Mouse (Mus musculus): ENCODE results near the gene Mapre1. TPM values are rescaled to one million over a fixed set of nuclear protein-coding genes. Genes with fewer than 3 reads are reported as not detected.
"Not testable (repeated sequence)": the region's sequence is repeated elsewhere in the genome, so short reads cannot be mapped to it uniquely, and the experiment has no call there.

The Mapre1 gene
- polyA plus RNA-seq (2014; fragmentation: Nextera tagmentation; extraction: Ambion mirVana) = 229 and 254 TPM in 2 replicates

DNA sequence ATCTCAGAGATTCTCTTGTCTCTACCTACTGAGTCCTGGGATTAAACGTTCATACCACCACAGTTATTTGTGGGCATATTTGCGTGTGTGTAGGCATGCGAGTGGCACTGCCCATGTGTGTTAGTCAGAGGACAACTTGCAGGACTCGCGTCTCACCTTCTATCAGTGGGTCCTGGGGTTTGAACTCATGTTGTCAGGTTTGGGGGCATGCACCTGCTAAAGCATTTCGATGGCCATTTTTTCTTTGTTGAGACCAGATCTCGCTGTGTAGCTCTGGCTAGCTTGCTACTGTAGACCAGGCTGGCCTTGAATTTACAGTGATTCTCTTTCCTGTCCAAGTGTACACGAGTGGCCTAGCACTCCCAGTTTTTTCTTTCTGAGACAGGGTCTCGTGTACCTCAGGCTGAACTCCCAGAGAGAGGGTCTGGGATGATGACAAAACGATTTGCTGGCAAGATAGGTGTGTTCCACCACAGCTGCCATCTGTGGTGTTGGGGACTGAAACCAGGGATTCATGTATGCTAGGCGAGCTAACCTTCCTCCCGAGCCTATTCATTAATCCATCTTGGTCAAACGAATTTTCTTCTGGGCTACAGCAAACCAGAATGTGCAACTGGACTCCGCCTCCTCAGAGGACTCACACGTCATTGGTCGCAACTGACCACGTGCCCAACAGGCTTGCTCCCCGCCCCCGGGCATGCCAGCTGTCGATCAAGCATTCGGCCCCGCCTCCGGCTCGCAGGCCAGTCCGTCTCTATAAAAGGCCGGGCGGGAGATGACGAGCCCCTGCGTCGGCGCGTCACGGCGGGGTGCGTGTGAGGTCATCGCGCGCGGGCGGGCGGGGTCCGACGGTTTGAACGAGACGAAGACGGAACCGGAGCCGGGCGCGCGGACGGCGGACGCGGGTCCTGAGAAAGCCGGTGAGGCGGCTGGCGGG lies at the start of gene Mapre1:
Gene Mapre1 (plus strand): TSS at position 775 of the 937 bp plus-strand sequence.
- H3K9ac ChIP-seq (ENCODE audit: low read length) = peak within 1 kb of the TSS; percentile 93
- peak within 1 kb of the TSS; percentile 77 for H3K4me2 ChIP-seq (ENCODE audit: low read length)
- 10% methylated on average over 57 of the region's 58 CpGs for WGBS
- ATAC-seq (replicated peaks; ENCODE audit: low FRiP score, low TSS enrichment, low read depth) (peak; percentile 98), DNase-seq (ENCODE audit: low spot score) (peak; percentile 99)
- H3K27ac ChIP-seq (ENCODE audit: low read depth) = peak within 1 kb of the TSS; percentile 91
- no peaks in the 10 kb centered on the region for H3K27me3 ChIP-seq (replicated peaks; ENCODE audit: control insufficient read depth, insufficient read depth, low read length)
- H3K4me3 ChIP-seq (ENCODE audit: low read depth, low read length) = peak within 1 kb of the TSS; percentile 96
- H3K9me3 ChIP-seq (ENCODE audit: control insufficient read depth, low read length) = no peaks in the 10 kb centered on the region
- peaks cover 3% of the 10 kb centered on the region; the same call in 1 of the 2 replicates for H3K36me3 ChIP-seq (ENCODE audit: control insufficient read depth, insufficient read depth, low read length)
- peaks cover 19% of the 10 kb centered on the region for H3K4me1 ChIP-seq (replicated peaks; ENCODE audit: control insufficient read depth, insufficient read depth, low read length)

DNA sequence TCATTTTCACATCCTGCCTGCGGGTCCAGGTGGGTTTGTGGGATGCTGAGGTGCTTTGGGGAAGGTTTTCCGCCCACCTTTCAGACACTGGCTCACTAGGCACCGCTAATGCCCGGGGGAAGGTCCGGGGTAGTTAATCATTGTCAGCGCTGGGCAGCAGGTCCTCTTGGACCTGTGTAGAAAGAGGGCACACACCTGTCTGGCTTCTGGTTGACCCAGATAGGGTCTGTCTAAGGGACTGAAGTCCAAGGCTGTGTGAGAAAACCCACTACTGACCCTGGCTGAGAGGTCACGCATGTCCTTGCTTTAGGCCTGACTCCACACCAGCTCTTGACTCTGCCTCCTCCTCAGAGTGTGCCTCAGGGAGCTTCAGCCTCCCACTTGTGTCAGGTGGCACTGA lies 47.7 kb upstream of the Mapre1 start:
- not testable (repeated sequence) for H3K4me3 ChIP-seq (ENCODE audit: low read depth, low read length); H3K9ac ChIP-seq (ENCODE audit: low read length); ATAC-seq (replicated peaks; ENCODE audit: low FRiP score, low TSS enrichment, low read depth); H3K27ac ChIP-seq (ENCODE audit: low read depth); H3K9me3 ChIP-seq (ENCODE audit: control insufficient read depth, low read length); DNase-seq (ENCODE audit: low spot score); H3K4me2 ChIP-seq (ENCODE audit: low read length); H3K4me1 ChIP-seq (replicated peaks; ENCODE audit: control insufficient read depth, insufficient read depth, low read length); H3K36me3 ChIP-seq (ENCODE audit: control insufficient read depth, insufficient read depth, low read length); H3K27me3 ChIP-seq (replicated peaks; ENCODE audit: control insufficient read depth, insufficient read depth, low read length)
- WGBS = 69% methylated on average over 5 of the region's 7 CpGs

DNA sequence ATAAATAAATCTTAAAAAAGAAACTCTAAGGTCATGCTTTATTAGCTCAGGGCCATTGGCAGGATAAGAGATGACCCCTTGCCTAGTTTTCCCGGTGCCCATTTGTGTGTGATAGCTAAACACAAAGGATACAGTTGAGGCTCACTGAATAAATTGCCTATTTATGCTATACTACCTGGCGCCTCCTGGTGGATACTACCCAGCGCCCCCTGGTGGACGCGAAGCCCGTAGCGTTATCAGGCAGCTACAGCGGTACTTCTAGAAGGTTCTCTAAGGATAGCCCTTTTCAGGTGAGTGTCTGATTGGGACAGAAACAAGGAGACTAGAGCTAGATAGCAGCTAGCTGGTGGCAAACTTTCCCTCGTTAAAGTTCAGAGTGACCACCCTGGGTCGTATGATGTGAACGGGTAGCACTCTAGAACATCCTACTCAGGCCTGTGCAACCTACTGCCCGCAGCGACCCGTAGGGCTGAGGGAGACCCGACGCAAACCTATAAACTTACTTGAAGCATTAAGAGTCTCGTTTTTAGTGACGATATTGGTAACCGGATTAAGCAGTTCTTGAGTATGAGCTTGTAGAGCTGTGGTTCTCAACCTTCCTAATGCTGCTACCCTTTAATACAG lies 46.5 kb upstream of the Mapre1 start:
- Histone ChIP-seq H3K9ac (ENCODE audit: low read length) (no peak overlapping the region), H3K4me3 (ENCODE audit: low read depth, low read length) (no peak overlapping the region), H3K36me3 (ENCODE audit: control insufficient read depth, insufficient read depth, low read length) (no peaks in the 10 kb centered on the region), H3K4me1 (replicated peaks; ENCODE audit: control insufficient read depth, insufficient read depth, low read length) (no peaks in the 10 kb centered on the region), H3K27me3 (replicated peaks; ENCODE audit: control insufficient read depth, insufficient read depth, low read length) (no peaks in the 10 kb centered on the region), H3K27ac (ENCODE audit: low read depth) (no peak overlapping the region), H3K9me3 (ENCODE audit: control insufficient read depth, low read length) (no peaks in the 10 kb centered on the region), H3K4me2 (ENCODE audit: low read length) (no peak overlapping the region)
- DNase-seq (ENCODE audit: low spot score) = peak; percentile 71
- 64% methylated on average over 19 of the region's 19 CpGs for WGBS
- no peak for ATAC-seq (replicated peaks; ENCODE audit: low FRiP score, low TSS enrichment, low read depth)

DNA sequence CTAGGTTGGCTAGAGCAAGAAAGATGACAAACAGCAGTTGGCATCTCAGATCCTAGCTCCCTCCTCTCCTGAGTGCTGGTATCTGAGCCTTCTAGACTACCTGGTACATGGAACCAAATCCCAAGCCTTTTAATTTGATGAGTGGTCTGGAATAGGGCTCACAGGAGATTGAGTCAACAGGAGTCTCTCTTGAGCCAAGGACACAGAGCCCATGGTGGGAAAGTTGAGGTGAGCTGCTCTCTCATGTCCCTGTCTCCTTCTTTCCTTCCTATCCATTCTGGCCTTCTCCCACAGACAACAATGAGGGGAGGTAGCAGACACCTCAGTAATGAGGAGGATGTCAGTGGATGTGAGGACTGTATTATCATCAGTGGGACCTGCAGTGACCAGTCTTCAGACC lies 44.7 kb upstream of the Mapre1 start, which contains the start of gene Dnmt3c:
Gene Dnmt3c (plus strand): TSS at position 301 of the 400 bp plus-strand sequence.
- Histone ChIP-seq H3K36me3 (ENCODE audit: control insufficient read depth, insufficient read depth, low read length) (no peaks in the 10 kb centered on the region), H3K4me3 (ENCODE audit: low read depth, low read length) (no peak within 1 kb of the TSS), H3K4me2 (ENCODE audit: low read length) (no peak within 1 kb of the TSS), H3K4me1 (replicated peaks; ENCODE audit: control insufficient read depth, insufficient read depth, low read length) (no peaks in the 10 kb centered on the region), H3K9me3 (ENCODE audit: control insufficient read depth, low read length) (no peaks in the 10 kb centered on the region), H3K9ac (ENCODE audit: low read length) (no peak within 1 kb of the TSS), H3K27ac (ENCODE audit: low read depth) (no peak within 1 kb of the TSS), H3K27me3 (replicated peaks; ENCODE audit: control insufficient read depth, insufficient read depth, low read length) (no peaks in the 10 kb centered on the region)
- ATAC-seq (replicated peaks; ENCODE audit: low FRiP score, low TSS enrichment, low read depth) (no peak), DNase-seq (ENCODE audit: low spot score) (no peak)

DNA sequence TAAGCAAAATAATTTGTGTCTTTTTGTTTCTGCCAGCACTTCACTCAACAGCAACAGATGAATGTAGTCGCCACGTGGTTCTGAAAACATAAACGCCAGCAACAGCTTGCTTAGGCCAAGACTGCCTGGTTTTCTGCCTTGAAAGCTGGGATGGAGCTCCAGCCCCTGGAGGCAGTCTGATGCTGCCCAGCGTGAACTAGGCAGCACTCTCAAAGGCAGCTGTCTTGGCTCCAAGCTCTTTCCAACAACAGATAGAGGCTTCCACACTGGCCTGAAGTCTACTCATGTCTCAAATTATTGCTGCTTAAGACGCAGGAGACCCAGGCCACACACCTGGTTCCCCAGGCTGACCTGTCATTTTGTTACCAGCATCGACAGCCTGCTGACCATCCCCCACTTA lies 37.7 kb upstream of the Mapre1 start:
- no peak for ATAC-seq (replicated peaks; ENCODE audit: low FRiP score, low TSS enrichment, low read depth)
- H3K27ac ChIP-seq (ENCODE audit: low read depth) = no peak overlapping the region
- H3K9ac ChIP-seq (ENCODE audit: low read length) = no peak overlapping the region
- no peak for DNase-seq (ENCODE audit: low spot score)
- no peaks in the 10 kb centered on the region for H3K27me3 ChIP-seq (replicated peaks; ENCODE audit: control insufficient read depth, insufficient read depth, low read length)
- 45% methylated on average over 6 of the region's 6 CpGs for WGBS
- H3K4me3 ChIP-seq (ENCODE audit: low read depth, low read length) = no peak overlapping the region
- no peaks in the 10 kb centered on the region for H3K4me1 ChIP-seq (replicated peaks; ENCODE audit: control insufficient read depth, insufficient read depth, low read length)
- no peaks in the 10 kb centered on the region for H3K9me3 ChIP-seq (ENCODE audit: control insufficient read depth, low read length)
- H3K36me3 ChIP-seq (ENCODE audit: control insufficient read depth, insufficient read depth, low read length) = no peaks in the 10 kb centered on the region
- no peak overlapping the region for H3K4me2 ChIP-seq (ENCODE audit: low read length)

DNA sequence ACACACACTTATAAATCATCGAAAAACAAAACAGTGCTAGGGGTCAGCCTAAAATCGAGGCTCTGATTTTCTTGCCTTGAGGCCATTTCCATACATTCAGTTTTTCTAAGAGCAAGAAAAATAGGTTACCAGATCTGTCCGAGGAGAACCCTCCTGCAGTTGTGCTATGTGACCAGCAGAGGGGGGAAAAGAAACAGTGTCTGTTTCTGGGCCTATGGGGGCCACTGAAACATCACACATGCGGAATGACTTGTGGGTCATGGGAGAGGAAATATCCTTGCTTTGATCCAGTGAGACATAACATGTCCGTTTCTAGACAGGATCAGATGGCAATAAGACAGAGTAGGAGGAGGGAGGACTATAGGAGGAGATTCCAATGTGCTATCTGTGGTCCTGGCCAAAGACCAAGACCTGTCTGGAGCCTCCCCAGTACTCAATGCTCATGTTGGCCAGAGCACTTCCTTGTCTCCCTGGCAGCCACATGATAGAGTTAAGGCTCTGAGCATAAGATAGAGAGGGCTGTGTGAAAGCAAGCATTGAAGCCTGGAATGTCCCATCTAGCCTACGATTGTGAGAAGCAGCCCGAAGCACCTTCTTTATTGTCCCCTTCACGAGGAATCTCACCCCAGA lies 30.3 kb upstream of the Mapre1 start:
- Histone ChIP-seq H3K4me1 (replicated peaks; ENCODE audit: control insufficient read depth, insufficient read depth, low read length) (no peaks in the 10 kb centered on the region), H3K27ac (ENCODE audit: low read depth) (no peak overlapping the region), H3K27me3 (replicated peaks; ENCODE audit: control insufficient read depth, insufficient read depth, low read length) (no peaks in the 10 kb centered on the region), H3K9ac (ENCODE audit: low read length) (no peak overlapping the region), H3K9me3 (ENCODE audit: control insufficient read depth, low read length) (no peaks in the 10 kb centered on the region), H3K36me3 (ENCODE audit: control insufficient read depth, insufficient read depth, low read length) (no peaks in the 10 kb centered on the region), H3K4me3 (ENCODE audit: low read depth, low read length) (no peak overlapping the region), H3K4me2 (ENCODE audit: low read length) (no peak overlapping the region)
- 50% methylated on average over 8 of the region's 8 CpGs for WGBS
- no peak for DNase-seq (ENCODE audit: low spot score)
- no peak for ATAC-seq (replicated peaks; ENCODE audit: low FRiP score, low TSS enrichment, low read depth)

DNA sequence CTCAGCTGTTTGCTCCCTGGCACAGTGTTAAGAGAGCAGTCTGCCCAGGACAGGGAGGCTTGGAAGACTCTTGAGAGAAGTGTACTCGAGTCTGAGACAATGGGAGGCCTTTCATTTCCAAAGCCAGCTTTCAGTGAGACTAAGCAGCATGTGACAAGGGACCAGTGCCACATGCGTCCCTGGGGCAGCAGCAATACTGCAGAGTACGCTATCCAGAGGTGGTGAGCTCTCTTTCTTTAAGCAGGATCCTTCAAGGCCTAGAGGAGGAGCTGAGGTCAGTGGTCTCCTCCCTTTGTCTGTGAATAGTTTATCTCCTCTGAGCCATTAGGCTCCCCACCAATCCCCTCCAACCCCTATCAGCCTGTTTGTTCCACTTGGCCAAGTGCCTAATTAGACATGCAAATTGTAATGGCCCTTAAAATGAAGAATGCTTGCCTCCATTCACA lies 28.4 kb upstream of the Mapre1 start:
- H3K4me2 ChIP-seq (ENCODE audit: low read length) = no peak overlapping the region
- peak overlapping the region; percentile 11; the same call in 1 of the 2 replicates for H3K27ac ChIP-seq (ENCODE audit: low read depth)
- no peaks in the 10 kb centered on the region for H3K9me3 ChIP-seq (ENCODE audit: control insufficient read depth, low read length)
- no peaks in the 10 kb centered on the region for H3K36me3 ChIP-seq (ENCODE audit: control insufficient read depth, insufficient read depth, low read length)
- 55% methylated on average over 3 of the region's 3 CpGs for WGBS
- DNase-seq (ENCODE audit: low spot score) = no peak
- H3K9ac ChIP-seq (ENCODE audit: low read length) = no peak overlapping the region
- no peak for ATAC-seq (replicated peaks; ENCODE audit: low FRiP score, low TSS enrichment, low read depth)
- no peaks in the 10 kb centered on the region for H3K27me3 ChIP-seq (replicated peaks; ENCODE audit: control insufficient read depth, insufficient read depth, low read length)
- H3K4me1 ChIP-seq (replicated peaks; ENCODE audit: control insufficient read depth, insufficient read depth, low read length) = no peaks in the 10 kb centered on the region
- H3K4me3 ChIP-seq (ENCODE audit: low read depth, low read length) = no peak overlapping the region

DNA sequence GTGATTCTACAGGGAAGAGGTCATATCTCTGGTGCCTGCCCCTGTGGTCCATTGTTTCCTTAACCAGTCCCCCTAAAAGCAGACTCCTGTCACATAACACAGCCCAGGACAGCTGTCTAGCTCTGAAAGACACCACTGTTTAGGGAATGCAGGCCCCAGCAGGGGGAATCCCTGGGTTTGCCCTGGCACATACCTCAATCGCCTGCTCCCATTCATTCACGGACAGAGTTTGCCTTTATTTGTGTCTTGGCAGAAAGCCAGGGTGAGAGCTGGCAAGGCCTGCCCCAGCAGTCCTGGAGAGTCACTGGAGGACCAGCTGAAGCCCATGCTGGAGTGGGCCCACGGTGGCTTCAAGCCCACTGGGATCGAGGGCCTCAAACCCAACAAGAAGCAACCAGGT lies 27.8 kb upstream of the Mapre1 start:
- H3K4me3 ChIP-seq (ENCODE audit: low read depth, low read length) = no peak overlapping the region
- H3K4me2 ChIP-seq (ENCODE audit: low read length) = no peak overlapping the region
- 0 out of 2 replicates have a peak overlapping the region, but pooled peaks have one; percentile 11 for H3K27ac ChIP-seq (ENCODE audit: low read depth)
- ATAC-seq (replicated peaks; ENCODE audit: low FRiP score, low TSS enrichment, low read depth) (peak; percentile 54; the same call in 1 of the 2 replicates), DNase-seq (ENCODE audit: low spot score) (no peak)
- no peaks in the 10 kb centered on the region for H3K27me3 ChIP-seq (replicated peaks; ENCODE audit: control insufficient read depth, insufficient read depth, low read length)
- no peaks in the 10 kb centered on the region for H3K36me3 ChIP-seq (ENCODE audit: control insufficient read depth, insufficient read depth, low read length)
- 47% methylated on average over 4 of the region's 4 CpGs for WGBS
- H3K4me1 ChIP-seq (replicated peaks; ENCODE audit: control insufficient read depth, insufficient read depth, low read length) = no peaks in the 10 kb centered on the region
- H3K9me3 ChIP-seq (ENCODE audit: control insufficient read depth, low read length) = no peaks in the 10 kb centered on the region
- no peak overlapping the region for H3K9ac ChIP-seq (ENCODE audit: low read length)

Data from intestine, embryonic 14.5 days (tissue).